Mouse (Mus musculus): ENCODE data around the gene Abcg1. TPM values are rescaled to one million over a fixed set of nuclear protein-coding genes. Genes with fewer than 3 reads are reported as not detected.

The Abcg1 gene
- total RNA-seq, 2 experiments from 2014 or later, result 15.4 to 17.2 TPM

DNA sequence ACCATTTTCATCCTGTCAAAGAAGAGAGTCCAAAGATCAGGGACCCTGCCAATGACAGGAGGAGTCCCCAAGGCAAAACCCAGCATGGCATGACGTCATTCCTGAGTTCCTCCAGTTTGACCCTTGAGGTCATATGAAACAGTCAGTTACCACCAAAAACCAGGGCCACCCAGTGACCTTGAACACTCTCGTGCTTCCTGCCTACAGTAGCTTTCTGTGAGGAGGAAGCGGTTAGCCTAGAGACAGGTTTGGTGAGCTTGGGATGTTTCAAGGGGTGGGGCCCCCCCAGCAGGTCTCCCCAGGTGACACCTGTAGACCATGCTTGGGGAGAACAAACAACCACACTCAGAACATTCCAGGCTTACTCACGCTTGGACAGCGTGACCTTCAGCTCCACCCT lies 20.1 kb downstream of the Abcg1 start:
- no peak for DNase-seq (ENCODE audit: low spot score in 2 of 2)

DNA sequence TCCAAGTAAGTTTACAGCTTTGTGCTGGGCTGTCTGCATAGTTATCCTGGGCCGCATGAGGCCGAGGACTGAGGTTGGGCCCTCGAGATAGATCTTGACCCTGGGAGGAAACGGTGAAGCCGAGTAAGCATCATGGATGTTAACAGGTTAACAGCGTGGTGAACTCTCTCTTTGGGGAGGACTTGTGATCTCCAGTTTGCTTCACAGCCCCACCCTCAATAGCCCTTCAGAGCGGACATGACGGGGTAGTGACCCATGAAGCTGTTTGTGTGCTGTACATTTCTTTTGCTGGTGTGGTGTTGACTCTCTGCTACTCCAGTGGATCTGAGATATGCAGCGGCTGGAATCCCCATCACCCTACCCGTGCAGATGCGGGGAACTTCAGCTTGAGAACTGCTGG lies 21.1 kb downstream of the Abcg1 start:
- DNase-seq (ENCODE audit: low spot score in 2 of 2), result no peak

DNA sequence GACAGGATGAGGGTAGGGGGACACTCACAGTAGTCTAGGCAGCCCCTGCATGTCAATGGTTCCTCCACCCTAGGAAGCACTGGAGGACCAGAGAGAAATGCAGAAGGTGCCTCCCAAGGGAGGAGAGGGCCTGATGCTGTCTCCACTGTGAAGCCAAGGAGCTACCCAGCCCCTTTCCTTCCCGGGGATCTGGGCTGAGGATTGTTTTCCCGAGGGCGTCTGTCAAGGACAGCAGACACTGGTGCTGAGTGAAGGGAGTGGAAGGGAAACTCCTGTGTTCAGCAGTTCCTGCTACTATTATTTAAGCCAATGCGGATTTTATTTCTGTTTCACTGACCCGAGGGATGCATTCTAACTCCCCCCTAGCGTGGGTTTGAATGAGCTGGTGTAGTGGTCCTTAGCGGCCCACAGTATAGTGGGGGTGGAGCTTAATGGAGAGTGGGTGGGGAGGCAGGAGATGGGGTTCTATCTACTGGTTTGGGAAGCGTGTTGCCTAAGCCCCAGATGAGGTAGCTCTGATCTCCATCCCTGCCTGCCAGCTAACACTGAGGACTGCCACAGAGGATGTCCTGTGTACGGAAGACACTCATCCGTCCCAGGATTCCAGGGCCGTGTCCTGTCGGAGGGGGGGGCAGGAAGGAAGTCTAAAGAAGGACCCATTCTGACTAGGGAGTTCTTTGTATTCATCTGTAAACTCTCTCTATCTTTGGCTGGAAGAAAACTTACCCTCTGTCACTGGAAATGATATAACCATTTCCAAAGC lies 21.8 kb downstream of the Abcg1 start:
- no peak for DNase-seq (ENCODE audit: low spot score in 2 of 2)

DNA sequence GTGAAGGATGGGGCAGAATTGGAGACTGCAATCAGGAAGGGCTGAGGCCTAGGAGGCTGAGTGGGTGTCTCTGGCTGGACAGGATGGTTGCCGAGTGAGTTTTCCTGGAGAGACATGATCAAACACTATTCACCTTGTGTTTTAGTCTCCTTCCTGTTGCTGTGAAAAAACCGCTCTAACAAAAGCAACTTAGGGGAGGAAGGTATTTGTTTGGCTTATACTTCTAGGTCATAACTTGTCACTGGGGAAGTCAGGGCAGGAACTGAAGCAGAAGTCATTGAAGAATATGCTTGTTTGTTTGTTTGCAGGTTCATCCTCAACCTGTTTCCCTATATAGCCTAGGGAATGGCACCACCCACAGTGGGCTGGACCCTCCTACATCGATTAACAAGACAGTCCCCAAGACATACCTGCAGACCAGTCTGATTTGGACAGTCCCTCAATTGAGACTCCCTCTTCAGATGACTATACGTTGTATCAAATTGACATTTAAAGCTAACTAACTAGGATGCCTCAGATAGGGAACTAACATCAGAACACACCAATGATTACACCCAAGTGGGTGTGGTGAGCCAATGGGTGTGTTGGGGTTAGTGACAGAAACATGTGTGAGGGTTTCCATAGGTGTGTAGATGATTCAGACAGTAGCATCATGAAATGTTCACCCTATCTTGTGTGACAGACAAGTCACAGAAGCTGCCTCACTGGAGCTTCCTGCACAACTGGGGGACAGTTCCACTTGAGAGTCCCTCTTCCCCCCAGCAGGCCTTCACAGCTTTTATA lies 25.0 kb downstream of the Abcg1 start:
- no peak for DNase-seq (ENCODE audit: low spot score in 2 of 2)

DNA sequence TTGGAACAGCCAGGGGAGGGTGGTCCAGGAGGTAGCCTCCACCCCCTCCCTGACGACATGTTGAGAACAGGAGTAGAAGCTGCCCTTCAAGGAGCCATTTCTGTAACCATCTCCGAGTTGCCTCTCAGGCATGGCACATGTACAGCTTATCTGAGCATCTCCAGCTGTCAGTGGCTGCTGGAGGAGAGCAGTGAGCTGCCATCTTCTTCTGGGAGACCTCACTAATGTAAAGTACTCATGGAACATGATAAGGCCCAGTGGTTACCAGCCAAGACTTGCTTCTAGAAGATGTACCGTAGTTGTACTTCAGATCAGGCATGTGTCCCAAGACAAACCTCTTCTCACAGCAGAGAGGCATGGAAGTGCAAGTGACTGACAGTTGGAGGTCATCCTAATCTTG lies 28.0 kb downstream of the Abcg1 start:
- DNase-seq (ENCODE audit: low spot score in 2 of 2), result no peak

DNA sequence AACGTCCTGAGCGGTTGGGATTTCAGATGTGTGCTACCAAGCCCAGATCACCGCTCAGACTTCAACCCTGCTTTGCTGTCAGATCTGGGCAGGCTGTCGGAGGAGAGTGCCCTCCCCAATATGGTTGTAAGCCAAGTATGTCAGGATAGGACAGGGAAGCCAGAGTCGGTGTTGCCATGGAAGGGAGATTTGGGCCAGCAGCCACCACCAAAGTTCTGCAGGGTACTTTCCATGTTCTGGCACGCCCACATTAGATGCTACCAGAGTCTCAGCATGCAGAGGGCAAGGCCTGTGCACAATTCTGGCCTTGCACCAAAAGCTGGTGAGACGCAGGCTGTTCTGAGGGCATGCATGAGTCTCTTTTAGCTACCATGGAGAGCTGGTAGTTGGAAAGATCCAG lies 28.7 kb downstream of the Abcg1 start:
- no peak for DNase-seq (ENCODE audit: low spot score in 2 of 2)

DNA sequence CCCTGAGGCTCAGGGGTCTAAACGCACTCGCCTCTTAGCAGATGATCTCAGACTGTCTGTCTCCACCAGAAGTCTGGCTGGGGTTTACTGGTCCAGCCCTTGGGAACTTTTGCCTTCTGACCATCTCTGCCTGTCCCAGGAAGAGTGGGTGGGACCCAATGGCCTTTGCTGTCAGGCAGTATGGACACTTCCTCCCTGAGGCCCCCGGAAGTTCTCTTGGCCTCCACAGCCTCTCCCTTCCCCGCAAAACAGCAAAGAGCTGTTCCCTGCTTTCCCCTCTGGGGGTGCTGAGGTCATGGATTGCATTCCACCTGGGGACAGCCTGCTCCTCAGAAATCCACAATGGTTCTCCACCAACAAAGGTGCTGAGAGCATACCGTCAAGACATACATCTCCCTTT lies 31.2 kb downstream of the Abcg1 start:
- no peak for DNase-seq (ENCODE audit: low spot score in 2 of 2)

DNA sequence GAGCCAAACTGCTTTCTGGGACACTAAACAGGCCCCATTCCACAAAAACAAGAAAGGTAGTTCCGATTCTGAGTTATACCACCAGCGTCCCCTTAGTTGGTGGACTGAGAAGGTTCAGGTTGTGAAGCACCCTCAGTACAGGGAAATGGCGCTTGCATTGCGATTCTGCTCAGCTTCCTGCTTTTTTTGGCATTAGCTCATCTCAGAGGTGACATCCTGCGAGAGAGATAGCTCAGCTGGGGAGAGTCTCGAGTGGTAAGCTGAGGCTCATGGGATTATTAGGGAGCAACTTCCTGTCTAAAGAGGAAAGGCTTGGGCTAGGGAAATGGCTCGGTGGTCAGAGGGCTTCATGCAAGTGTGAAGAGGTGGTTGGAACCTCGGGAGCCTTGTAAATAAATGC lies 32.4 kb downstream of the Abcg1 start:
- no peak for DNase-seq (ENCODE audit: low spot score in 2 of 2)

DNA sequence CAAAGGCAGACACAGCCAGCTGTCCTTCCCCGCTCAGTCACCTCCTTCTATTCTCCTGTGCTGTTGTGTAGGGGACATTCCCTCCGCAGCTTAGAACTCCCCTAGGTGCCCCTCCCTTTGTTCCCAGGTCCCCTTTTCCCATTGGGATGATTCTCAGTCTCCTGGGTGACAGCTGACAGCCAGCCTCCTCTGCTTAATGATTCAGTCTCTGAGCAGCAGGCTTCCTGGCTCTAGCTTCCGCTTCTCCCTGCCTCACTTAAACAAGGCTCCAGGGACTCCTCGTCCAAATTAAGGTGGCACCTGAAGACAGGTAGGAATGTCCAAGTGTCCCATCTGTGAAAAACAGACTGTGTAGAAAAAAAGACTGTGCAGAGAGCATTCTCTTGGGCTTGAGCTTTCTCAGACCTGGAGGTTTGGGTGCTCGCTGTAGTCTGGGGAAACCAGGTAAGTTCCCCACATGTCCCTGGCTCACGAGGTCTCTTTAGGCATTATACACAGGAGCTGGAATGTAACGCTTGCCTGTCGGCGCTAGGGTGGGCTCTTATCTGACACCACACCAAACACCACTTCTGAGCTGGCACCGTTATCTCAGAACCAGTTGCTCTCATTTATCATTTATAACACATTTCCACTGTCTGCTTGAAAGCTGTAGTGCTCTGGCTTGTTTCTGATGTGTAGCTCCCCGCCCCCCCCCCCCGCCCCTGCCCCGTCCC lies 33.7 kb downstream of the Abcg1 start:
- DNase-seq (ENCODE audit: low spot score in 2 of 2), result no peak

DNA sequence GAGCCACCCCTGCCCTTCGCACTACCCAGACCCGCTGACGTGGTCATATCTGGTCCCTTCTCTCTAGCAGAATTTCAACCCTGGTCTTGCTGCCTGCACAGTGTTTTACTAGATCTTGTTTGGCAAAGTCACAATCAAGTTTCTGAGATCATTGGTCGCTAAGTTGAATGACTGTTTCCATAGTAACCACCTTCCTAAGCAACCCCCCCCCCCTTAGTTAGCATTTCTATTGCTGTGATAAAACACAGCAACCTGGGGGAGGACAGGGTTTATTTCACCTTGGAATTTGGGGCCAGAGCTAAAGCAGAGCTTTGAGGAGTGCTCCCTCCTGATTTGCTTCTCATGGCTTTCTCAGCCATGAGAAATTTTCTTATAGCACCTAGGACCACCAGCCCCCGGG lies 37.3 kb downstream of the Abcg1 start:
- no peak for DNase-seq (ENCODE audit: low spot score in 2 of 2)

DNA sequence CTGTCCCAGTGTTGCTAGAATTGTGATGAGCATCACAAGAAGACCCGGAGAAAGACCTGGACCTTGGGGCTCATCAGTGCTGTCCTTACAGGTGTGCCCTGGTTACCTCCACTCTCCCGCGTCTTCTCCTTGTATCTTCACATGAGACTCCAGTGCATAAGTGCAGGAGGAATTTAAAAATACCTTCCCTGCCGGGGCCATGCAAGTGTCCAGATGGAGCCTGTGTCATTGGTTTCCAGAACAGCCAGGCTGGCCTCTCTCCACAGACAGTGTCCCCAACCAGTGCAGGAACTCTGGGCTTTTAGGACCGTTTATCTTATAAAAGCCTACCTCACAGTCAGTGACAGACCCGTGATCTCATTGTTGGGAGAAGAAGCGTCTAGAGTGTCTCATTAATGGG lies 38.1 kb downstream of the Abcg1 start:
- DNase-seq (ENCODE audit: low spot score in 2 of 2), result no peak

DNA sequence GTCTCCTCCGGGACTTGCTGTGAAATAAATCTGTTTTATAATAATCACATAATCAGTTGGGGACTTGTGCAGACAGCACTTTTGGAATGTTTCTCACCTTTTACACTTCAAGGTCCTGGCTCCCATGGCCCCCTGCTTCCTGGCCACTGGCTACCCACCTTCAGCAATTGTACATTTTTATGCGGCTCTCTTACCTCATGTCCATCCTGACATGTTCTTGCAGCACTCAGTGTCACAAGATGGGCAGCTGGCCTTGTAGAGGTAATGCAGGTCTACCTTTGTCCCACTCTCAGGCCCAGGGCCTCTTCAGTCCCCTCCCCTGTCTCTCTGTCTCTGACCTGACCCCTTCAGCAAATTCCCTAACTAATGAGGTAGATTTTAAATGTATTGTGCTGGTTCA lies 39.4 kb downstream of the Abcg1 start:
- no peak for DNase-seq (ENCODE audit: low spot score in 2 of 2)

DNA sequence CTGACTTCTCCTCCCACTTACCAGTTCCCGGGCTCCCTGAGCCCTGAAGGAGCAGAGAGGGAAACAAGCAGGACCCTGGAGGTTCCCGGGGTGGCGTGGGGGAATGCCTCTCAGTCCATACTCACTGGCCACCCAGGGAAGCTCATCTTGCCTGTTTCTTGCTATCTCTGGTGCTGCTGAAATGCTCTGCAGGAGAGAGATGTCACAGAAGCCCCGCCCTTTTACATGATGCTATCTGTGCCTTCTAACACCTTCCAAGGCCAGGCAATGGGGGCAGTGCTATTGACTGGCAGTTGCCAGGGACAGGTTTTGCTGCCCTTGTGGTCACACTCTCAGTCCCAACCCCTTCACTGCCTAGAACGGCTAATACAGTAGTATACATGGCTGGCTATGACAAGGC lies 41.3 kb downstream of the Abcg1 start:
- DNase-seq (ENCODE audit: low spot score in 2 of 2), result no peak

DNA sequence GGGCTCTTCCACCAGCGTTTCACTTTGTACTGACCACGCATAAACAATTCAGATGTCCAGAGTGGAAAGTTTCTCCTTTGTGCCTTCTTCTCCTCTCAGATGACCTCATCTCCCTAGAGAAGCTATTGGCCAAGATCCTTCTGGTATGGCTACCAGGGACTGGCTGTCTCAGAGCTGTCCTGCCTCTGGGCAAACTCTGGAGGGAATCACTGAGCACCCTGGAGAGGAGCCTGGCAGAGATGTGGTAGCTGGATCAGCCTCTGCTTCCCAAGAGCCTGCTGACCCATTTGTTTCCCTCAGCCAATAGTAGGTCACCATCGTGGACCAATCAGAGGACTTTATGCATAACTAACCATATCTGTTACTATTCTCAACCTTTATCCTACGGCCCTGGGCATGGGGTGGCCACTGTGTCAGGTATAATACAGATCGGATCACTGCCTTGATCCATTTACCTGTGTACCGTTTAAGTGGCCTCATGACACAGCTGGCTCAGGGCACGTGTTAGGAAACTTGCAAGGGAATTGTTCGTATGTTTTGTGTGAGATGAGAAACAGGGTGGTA lies 45.6 kb downstream of the Abcg1 start:
- no peak for DNase-seq (ENCODE audit: low spot score in 2 of 2)

DNA sequence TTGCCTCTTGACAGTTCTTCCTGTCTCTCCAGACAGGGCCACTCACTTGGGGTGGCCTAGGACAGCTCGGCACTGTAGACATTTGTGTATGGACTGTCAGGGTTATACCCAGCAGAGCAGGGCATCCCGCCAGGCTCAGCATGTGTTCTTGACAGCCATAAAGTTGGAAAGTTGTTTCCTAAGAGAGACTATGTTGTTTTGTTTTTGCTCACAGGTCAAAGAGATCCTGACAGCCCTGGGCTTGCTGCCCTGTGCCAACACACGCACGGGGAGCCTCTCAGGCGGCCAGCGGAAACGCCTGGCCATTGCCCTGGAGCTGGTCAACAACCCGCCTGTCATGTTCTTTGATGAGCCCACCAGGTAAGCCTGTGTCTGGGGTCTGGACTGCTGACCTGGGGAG lies 46.3 kb downstream of the Abcg1 start:
- DNase-seq (ENCODE audit: low spot score in 2 of 2), result no peak

DNA sequence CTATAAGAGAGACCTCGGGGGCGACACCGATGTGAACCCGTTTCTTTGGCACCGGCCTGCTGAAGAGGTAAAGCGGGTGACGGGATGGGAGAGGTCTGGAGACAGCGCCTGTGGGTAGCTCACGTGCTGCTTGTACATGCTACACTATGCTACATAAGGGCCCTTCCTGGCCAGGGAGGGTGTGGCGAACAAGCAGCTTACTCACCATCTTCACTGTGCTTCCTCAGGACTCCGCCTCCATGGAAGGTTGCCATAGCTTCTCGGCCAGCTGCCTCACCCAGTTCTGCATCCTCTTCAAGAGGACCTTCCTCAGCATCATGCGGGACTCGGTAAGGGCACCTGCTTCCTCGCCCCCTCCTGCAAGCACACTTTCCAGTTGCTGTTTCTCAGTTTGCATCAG lies 50.9 kb downstream of the Abcg1 start:
- DNase-seq (ENCODE audit: low spot score in 2 of 2), result no peak

DNA sequence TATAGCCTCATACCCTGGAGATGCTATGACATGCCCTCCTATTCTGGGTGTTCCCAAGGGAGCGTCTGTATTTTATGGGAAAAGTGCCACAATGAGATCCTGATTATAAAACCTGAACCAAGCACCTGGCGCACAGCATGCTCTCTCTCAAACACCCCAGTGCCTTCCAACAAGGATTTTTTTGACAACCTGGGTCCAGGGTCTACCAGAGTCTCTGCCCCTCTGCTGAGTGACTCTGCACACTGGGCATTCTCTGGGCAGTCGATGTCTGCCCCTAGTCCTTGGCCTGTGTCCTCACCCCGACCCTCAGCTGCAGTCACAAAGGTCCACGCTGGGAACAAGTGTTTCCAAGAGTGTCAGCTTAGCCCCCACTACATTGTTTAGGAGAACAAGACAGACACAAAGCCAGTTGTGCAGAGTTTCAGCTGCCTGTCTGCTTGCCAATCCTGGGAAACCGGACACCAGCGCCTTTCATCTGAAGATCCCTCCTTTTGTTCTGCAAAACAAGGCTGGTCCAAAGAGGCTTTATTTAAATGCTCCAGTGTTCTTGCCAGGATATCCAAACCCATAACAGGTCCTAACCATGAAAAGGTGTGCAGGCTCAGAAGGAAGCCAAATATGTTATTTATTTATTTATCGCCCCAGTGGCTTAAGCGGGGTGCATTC lies 55.8 kb downstream of the Abcg1 start:
- no peak for DNase-seq (ENCODE audit: low spot score in 2 of 2)

DNA sequence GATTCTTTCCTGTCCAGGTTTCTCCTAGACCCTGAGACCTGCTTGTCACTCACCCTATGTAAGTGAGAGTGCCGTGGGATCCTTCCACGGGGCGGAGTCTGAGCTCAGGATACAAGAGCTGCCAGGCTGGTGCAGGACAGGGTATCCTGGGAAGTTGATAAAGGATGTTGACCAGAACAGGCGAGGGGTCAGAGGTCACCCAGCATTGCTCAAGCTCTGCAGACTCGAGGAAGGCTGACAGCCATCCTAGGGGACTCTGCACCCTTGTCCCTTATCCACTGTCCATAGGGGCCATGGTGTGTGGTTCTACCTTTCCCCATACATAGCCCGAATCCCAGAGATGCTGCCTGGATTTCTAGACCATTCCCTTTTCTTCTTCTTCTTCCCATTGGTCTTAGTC lies 58.6 kb downstream of the Abcg1 start:
- DNase-seq (ENCODE audit: low spot score in 2 of 2), result no peak

DNA sequence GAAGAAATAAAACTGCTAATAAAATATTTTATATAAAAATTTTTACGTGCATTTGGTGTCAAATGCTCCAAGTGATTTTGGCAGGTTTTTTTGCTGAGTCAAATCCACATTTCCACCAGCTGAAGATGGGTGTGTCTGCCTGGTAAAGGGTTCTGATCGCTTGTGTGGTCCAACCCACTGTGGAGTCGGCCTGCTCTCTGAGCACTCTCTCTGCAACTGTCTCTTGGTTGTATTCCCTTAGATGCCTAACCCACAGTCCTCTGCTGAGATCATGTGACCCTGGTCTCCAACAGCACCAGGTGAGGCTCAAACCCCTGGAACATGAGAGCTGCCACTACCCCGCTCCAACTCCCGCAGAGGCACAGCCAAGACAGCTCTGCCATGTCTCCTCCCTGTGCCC lies 60.5 kb downstream of the Abcg1 start:
- DNase-seq (ENCODE audit: low spot score in 2 of 2), result no peak

DNA sequence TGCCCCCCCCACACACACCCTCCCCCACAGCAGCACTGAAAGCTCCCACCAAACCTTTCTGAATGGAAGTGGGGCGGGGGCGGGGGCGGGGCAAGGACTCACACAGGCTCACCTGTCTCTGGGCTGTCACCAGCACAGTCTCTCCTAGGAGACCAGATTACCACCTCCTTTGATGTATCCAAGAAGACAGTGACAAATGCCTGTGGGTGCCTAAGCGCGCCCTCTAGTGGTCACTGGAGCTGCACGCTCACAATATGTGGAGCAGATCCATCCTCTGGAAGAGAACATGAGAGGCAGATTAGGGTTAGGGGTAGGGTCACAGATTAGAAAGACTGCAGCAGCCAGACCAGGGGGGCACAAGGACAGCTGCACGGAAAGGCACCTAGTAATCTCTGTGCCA lies 62.0 kb downstream of the Abcg1 start:
- DNase-seq (ENCODE audit: low spot score in 2 of 2), result peak; percentile 48 to 52

DNA sequence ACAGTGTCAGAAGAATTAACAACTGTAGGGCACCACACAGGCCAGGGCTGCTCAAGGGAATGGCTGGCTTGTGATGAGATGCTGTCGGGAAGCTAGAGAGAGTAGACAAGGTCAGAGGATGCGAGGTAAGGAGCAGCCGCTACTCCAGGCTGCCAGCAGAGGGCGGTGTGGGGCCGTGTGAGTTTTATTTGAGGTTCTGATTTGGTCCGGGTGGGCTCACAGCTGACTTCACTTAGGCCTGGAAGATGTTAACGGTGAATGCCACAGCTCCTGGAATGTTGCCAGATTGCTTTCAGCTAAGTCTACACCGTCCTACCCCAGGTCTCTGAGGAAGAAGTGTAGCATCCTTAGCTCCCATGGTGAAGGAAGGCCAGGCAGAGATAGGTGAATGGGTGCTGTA lies 64.5 kb downstream of the Abcg1 start:
- DNase-seq (ENCODE audit: low spot score in 2 of 2), result no peak

All from adrenal gland, postnatal 4 days (tissue).